Mouse (Mus musculus) C2C12 (cell line): ENCODE data around the gene Foxl1. TPM values are rescaled to one million over a fixed set of nuclear protein-coding genes. Genes with fewer than 3 reads are reported as not detected.
"Not testable (repeated sequence)": the region's sequence is repeated elsewhere in the genome, so short reads cannot be mapped to it uniquely, and the experiment has no call there.

Source experiments
- H3K27me3 ChIP-seq: one replicate; pipeline ENCODE4 v1.6.1; 2011; ENCODE audit not compliant: control insufficient read depth, insufficient read depth, insufficient read length
- H3K36me3 ChIP-seq: one replicate; pipeline ENCODE4 v1.6.1; 2011; ENCODE audit not compliant: control insufficient read depth, insufficient read depth
- H3K4me3 ChIP-seq: one replicate; pipeline ENCODE4 v1.5.1; 2011; ENCODE audit warnings: mild to moderate bottlenecking, control low read depth; ENCODE audit not compliant: poor library complexity, insufficient read depth, severe bottlenecking
- H3K79me2 ChIP-seq: one replicate; pipeline ENCODE4 v1.6.1; 2011; ENCODE audit not compliant: control insufficient read depth, insufficient read depth
- H3K79me3 ChIP-seq: one replicate; pipeline ENCODE4 v1.6.1; 2011; ENCODE audit warnings: low read depth, control low read depth
- H3ac ChIP-seq: one replicate; pipeline ENCODE3; 2011; ENCODE audit warnings: low read depth; ENCODE audit not compliant: control insufficient read depth, insufficient read length
- CEBPB ChIP-seq: IDR thresholded peaks from one replicate; pipeline ENCODE4 v1.6.1; 2011; ENCODE audit warnings: low read depth, mild to moderate bottlenecking, control low read depth, moderate library complexity
- CTCF ChIP-seq: IDR thresholded peaks from one replicate; pipeline ENCODE4 v1.5.1; 2011; ENCODE audit not compliant: control insufficient read depth, insufficient read depth, insufficient read length
- FOSL1 ChIP-seq: IDR thresholded peaks from one replicate; pipeline ENCODE4 v1.8.0; 2011; ENCODE audit warnings: mild to moderate bottlenecking, low read length; ENCODE audit not compliant: poor library complexity, insufficient read depth, severe bottlenecking
- MAX ChIP-seq: IDR thresholded peaks from one replicate; pipeline ENCODE4 v1.6.1; 2011; ENCODE audit warnings: mild to moderate bottlenecking, control low read depth
- MYOD1 ChIP-seq: IDR thresholded peaks from one replicate; pipeline ENCODE4 v1.6.1; 2011; ENCODE audit warnings: low read depth; ENCODE audit not compliant: control insufficient read depth, insufficient read length
- MYOG ChIP-seq: IDR thresholded peaks from one replicate; pipeline ENCODE4 v1.6.1; 2011; ENCODE audit not compliant: control insufficient read depth, insufficient read length; ENCODE audit errors: extremely low read depth
- USF1 ChIP-seq: IDR thresholded peaks from one replicate; pipeline ENCODE4 v1.6.1; 2011; ENCODE audit warnings: low read depth, mild to moderate bottlenecking, control low read depth, moderate library complexity
- polyA plus RNA-seq: library from polyadenylated mRNA; unstranded; fragments of >200 nt; fragmentation: generic; extraction: Trizol; gene quantifications from one replicate; pipeline ENCODE4 v1.2.1, GENCODE M21; 2012; ENCODE audit warnings: missing spikeins

Gene Foxl1
- polyA plus RNA-seq, 1 experiment = 6.1 TPM

- H3ac ChIP-seq = no peak overlapping the region
- TF ChIP-seq MAX (no peak), CEBPB (no peak)
Observed at GRCm38 (mm10) chr8:121129265-121129940, 1.7 kb downstream of the Foxl1 start.

GRCm38 (mm10) chr8:121130522-121130921 lies 2.8 kb downstream of the Foxl1 start:
- Histone ChIP-seq H3K27me3 (no peaks in the 10 kb centered on the region), H3K79me2 (peaks cover 11% of the 10 kb centered on the region), H3K4me3 (no peak overlapping the region), H3ac (no peak overlapping the region), H3K79me3 (no peaks in the 10 kb centered on the region), H3K36me3 (peaks cover 5% of the 10 kb centered on the region)
- no peak for TF ChIP-seq CEBPB
- no peak for TF ChIP-seq USF1
- TF ChIP-seq CTCF = no peak
- TF ChIP-seq FOSL1 = no peak
- no peak for TF ChIP-seq MYOG

More at GRCm38 (mm10) chr8:121129265-121129940, 1.7 kb downstream of the Foxl1 start:
- Histone ChIP-seq H3K79me2 (peaks cover 11% of the 10 kb centered on the region), H3K36me3 (peaks cover 5% of the 10 kb centered on the region), H3K79me3 (no peaks in the 10 kb centered on the region), H3K27me3 (no peaks in the 10 kb centered on the region), H3K4me3 (no peak overlapping the region)

- H3K36me3 ChIP-seq = peaks cover 5% of the 10 kb centered on the region
- H3K4me3 ChIP-seq = no peak overlapping the region
- no peaks in the 10 kb centered on the region for H3K79me2 ChIP-seq
- peak; percentile 53 for TF ChIP-seq CEBPB
- TF ChIP-seq CTCF = no peak
- H3K79me3 ChIP-seq = no peaks in the 10 kb centered on the region
- H3ac ChIP-seq = no peak overlapping the region
- no peaks in the 10 kb centered on the region for H3K27me3 ChIP-seq
Observed at GRCm38 (mm10) chr8:121132961-121133513, 5.3 kb downstream of the Foxl1 start.

GRCm38 (mm10) chr8:121134102-121134501 lies 6.4 kb downstream of the Foxl1 start:
- H3K79me2 ChIP-seq = no peaks in the 10 kb centered on the region
- no peaks in the 10 kb centered on the region for H3K27me3 ChIP-seq
- H3K79me3 ChIP-seq = no peaks in the 10 kb centered on the region
- peaks cover 3% of the 10 kb centered on the region for H3K36me3 ChIP-seq
- peak overlapping the region; percentile 49 for H3ac ChIP-seq
- TF ChIP-seq CTCF (no peak), CEBPB (no peak), MAX (peak; percentile 83), USF1 (peak; percentile 84), FOSL1 (peak; percentile 82), MYOD1 (peak; percentile 42)
- no peak overlapping the region for H3K4me3 ChIP-seq

- H3K79me2 ChIP-seq = no peaks in the 10 kb centered on the region
- no peaks in the 10 kb centered on the region for H3K79me3 ChIP-seq
- H3ac ChIP-seq = peak overlapping the region; percentile 49
- no peaks in the 10 kb centered on the region for H3K36me3 ChIP-seq
- TF ChIP-seq MAX (peak; percentile 10), CTCF (no peak), USF1 (no peak), MYOD1 (peak; percentile 23), MYOG (no peak), CEBPB (no peak), FOSL1 (no peak)
- no peaks in the 10 kb centered on the region for H3K27me3 ChIP-seq
- H3K4me3 ChIP-seq = no peak overlapping the region
Observed at GRCm38 (mm10) chr8:121134512-121134911, 6.8 kb downstream of the Foxl1 start.

- Histone ChIP-seq H3K4me3 (no peak overlapping the region), H3K36me3 (no peaks in the 10 kb centered on the region), H3K79me3 (no peaks in the 10 kb centered on the region), H3K27me3 (no peaks in the 10 kb centered on the region), H3K79me2 (no peaks in the 10 kb centered on the region), H3ac (no peak overlapping the region)
- TF ChIP-seq FOSL1 = no peak
Observed at GRCm38 (mm10) chr8:121136856-121137255, 9.1 kb downstream of the Foxl1 start.

- not testable (repeated sequence) for H3K79me2 ChIP-seq, H3K36me3 ChIP-seq, H3K27me3 ChIP-seq, H3K4me3 ChIP-seq, H3K79me3 ChIP-seq, H3ac ChIP-seq
Observed at GRCm38 (mm10) chr8:121145457-121146134, 17.9 kb downstream of the Foxl1 start.
